Mouse (Mus musculus): ENCODE measurements around the gene Vmn2r19. TPM values are rescaled to one million over a fixed set of nuclear protein-coding genes. Genes with fewer than 3 reads are reported as not detected.
A peak's percentile ranks its signal among the peaks of the same experiment; 100 is the strongest.
"Not testable (repeated sequence)": the region's sequence is repeated elsewhere in the genome, so short reads cannot be mapped to it uniquely, and the experiment has no call there.

Vmn2r19 gene
- polyA plus RNA-seq, 1 experiment from 2014 or later, result not detected

DNA sequence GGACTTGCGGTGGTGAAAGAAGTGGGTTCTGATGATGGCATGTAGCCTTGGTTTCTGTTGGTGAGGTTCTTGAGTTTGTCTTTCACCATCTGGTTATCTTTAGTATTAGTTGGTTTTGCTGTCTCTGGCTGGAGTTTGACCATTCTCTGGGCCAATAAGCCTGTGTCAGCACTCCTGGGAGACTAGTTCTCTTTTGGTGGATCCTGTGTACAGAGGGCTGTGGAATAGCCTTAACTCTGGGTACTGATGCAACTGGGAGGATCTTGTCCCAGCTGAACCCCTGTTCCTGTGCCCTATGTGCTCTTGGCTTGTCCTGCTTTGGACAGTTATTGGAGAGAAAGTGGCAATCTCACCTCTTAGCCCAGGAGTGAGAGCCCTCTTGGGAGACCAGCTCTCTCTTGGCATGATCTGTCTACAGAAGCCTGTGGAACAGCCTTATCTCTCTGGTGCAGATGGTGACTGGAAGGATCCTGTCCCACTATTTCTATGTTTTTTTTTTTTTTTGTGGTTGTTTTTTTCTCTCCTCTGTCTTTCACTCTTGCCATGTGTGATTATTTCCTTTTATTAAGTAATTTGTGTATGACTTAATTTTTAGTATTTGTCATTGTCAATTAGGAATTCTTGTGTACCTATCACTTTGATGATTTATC is 15.3 kb upstream of the Vmn2r19 start:
- no peaks in the 10 kb centered on the region for H3K9me3 ChIP-seq
- no peaks in the 10 kb centered on the region for H3K36me3 ChIP-seq
- H3K27me3 ChIP-seq (replicated peaks), result no peaks in the 10 kb centered on the region
- no peak overlapping the region for H3K27ac ChIP-seq
- no peak overlapping the region for H3K9ac ChIP-seq
- 100% methylated on average over 1 of the region's 1 CpGs for WGBS
- no peak overlapping the region for H3K4me2 ChIP-seq
- peak; percentile 97 for ATAC-seq (ENCODE audit: insufficient read depth, low FRiP score, low read depth)
- no peak overlapping the region for H3K4me3 ChIP-seq (replicated peaks)
- H3K4me1 ChIP-seq, result no peaks in the 10 kb centered on the region

DNA sequence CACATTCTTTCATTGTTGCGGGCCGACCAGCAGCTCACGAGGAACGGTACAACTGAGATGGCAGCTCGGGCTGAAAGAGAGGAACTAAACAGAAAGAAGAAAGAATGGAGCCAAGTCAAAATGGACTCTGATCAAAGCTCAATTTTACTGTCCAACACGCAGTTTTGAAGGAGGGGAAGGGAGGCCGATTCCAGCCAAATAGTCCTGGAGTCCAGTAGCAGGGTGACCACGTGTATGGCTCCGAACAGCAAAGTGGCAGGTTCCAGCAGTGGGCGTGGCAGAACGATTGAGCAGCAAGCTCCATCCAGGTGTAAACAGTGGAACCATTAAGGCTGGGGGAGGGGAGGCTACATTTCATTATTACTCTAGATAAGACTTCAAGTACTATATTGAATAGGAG is 14.6 kb upstream of the Vmn2r19 start:
- H3K9ac ChIP-seq; ATAC-seq (ENCODE audit: insufficient read depth, low FRiP score, low read depth); H3K27me3 ChIP-seq (replicated peaks); H3K36me3 ChIP-seq; H3K9me3 ChIP-seq; H3K4me3 ChIP-seq (replicated peaks); H3K27ac ChIP-seq; H3K4me1 ChIP-seq; H3K4me2 ChIP-seq: not testable (repeated sequence)
- 86% methylated on average over 11 of the region's 11 CpGs for WGBS

DNA sequence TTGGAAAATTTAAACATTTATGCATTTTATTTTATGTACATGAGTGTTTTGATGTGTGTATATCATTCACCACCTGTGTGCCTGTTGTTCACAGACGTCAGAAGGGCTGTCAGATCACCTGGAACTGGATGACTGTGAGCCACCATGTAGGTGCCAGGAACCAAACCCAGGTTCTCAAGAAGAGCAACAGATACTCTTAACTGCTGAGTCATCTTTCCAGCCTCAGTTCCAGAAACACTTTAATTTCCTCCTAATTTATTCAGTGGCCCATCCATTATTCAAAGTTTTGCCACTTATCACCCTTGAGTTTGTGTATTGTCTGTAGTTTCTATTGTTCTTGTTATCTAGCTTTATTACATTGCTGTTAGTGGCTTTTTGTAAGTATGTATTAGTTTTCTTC is 11.4 kb upstream of the Vmn2r19 start:
- Histone ChIP-seq H3K27me3 (replicated peaks) (no peaks in the 10 kb centered on the region), H3K4me2 (no peak overlapping the region), H3K27ac (no peak overlapping the region), H3K36me3 (no peaks in the 10 kb centered on the region), H3K4me3 (replicated peaks) (no peak overlapping the region), H3K9ac (no peak overlapping the region), H3K4me1 (no peaks in the 10 kb centered on the region), H3K9me3 (no peaks in the 10 kb centered on the region)
- WGBS, result 63% methylated on average over 1 of the region's 1 CpGs
- no peak for ATAC-seq (ENCODE audit: insufficient read depth, low FRiP score, low read depth)

DNA sequence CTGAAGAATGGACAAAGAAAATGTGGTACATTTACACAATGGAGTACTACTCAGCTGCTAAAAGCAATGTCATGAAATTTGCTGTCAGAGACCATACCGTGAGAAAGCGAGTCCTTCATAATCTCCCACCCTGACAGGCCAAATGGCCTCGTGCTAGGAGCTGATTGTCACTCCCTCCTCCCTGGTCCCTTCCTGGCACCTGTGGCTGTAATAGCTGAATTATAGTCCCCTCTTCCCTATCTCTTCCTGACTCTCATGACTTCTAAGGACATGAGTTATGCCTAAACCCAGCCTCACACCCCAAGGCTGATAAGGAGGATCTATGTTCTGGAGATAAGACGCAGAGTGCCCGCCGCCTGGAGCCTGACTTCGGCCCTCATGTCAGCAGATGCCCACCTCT is 1.8 kb upstream of the Vmn2r19 start:
- H3K4me3 ChIP-seq (replicated peaks); H3K9me3 ChIP-seq; H3K9ac ChIP-seq; H3K4me2 ChIP-seq; ATAC-seq (ENCODE audit: insufficient read depth, low FRiP score, low read depth); H3K27me3 ChIP-seq (replicated peaks); H3K27ac ChIP-seq; H3K4me1 ChIP-seq; H3K36me3 ChIP-seq: not testable (repeated sequence)
- WGBS, result 77% methylated on average over 7 of the region's 7 CpGs

DNA sequence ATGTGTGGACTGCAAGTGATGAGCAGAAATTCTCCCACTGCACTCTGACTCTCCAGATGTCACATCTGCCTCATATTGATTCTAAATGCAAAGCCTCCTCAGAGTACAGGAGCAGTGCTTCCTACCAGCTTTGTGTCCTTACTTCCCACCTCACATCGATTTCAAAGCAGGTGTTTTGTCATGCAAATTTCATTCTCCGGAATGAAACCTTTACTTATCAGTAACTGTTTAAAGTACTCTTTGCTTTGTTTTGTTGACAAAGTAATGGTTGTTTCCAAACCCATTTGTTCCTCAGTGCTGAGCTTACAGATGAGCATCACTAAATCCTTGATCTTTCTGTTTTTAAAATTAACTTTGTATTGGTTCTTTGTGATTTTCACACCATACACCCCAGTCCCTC is 24.4 kb downstream of the Vmn2r19 start:
- 30% methylated on average over 2 of the region's 2 CpGs for WGBS
- H3K4me3 ChIP-seq (replicated peaks), result no peak overlapping the region
- H3K9ac ChIP-seq, result no peak overlapping the region
- no peak overlapping the region for H3K4me2 ChIP-seq
- ATAC-seq (ENCODE audit: insufficient read depth, low FRiP score, low read depth), result no peak
- no peak overlapping the region for H3K27ac ChIP-seq
- no peaks in the 10 kb centered on the region for H3K27me3 ChIP-seq (replicated peaks)
- H3K4me1 ChIP-seq, result no peaks in the 10 kb centered on the region
- no peaks in the 10 kb centered on the region for H3K36me3 ChIP-seq
- H3K9me3 ChIP-seq, result no peaks in the 10 kb centered on the region

DNA sequence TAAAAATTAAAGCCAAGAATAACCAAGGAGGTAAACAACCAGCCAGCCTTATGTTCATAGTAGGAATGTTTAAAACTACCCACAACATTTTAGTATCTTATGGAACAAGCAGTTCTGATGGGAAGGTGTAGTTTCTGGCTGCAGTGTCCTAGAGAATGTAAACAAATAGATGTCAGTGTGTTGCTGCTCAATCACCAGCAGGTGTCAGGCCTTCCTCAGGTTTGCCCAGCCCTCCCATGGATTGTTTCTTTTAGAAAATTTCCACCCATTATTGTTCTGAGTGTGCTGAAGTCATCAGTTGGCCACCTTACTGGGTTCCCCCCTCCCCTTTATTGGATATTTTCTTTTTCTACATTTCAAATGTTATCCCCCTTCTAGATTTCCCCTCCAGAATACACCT is 32.0 kb downstream of the Vmn2r19 start:
- no peaks in the 10 kb centered on the region for H3K36me3 ChIP-seq
- no peak for ATAC-seq (ENCODE audit: insufficient read depth, low FRiP score, low read depth)
- no peak overlapping the region for H3K27ac ChIP-seq

DNA sequence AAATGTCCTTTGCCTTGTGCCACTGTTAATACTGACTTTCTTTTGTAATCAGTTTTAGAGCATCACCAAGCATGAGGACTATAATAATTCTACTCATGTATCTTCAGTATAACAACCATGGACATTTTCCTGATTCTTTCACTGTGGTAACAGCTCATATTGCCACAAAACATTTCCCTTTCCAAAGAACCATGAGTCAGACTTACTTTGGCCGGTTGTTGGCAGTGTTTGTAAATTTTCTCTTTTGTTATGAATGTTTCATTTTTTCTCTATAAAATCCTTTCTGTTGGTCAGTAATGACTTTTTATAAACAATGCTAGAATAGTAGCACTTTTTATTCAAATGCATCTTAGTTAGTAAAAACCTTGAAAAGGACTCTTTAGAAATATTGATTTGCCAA is 38.0 kb downstream of the Vmn2r19 start:
- Histone ChIP-seq H3K4me2 (no peak overlapping the region), H3K9ac (no peak overlapping the region), H3K27ac (no peak overlapping the region), H3K4me1 (no peaks in the 10 kb centered on the region), H3K4me3 (replicated peaks) (no peak overlapping the region), H3K27me3 (replicated peaks) (no peaks in the 10 kb centered on the region), H3K9me3 (no peaks in the 10 kb centered on the region), H3K36me3 (no peaks in the 10 kb centered on the region)
- ATAC-seq (ENCODE audit: insufficient read depth, low FRiP score, low read depth), result no peak
- 79% methylated on average over 1 of the region's 1 CpGs for WGBS

More for the DNA sequence above, 32.0 kb downstream of the Vmn2r19 start:
- Histone ChIP-seq H3K4me2 (no peak overlapping the region), H3K4me1 (no peaks in the 10 kb centered on the region), H3K27me3 (replicated peaks) (no peaks in the 10 kb centered on the region), H3K9me3 (no peaks in the 10 kb centered on the region), H3K9ac (no peak overlapping the region), H3K4me3 (replicated peaks) (no peak overlapping the region)

Other genes starting within 250 kb of the Vmn2r19 start
- gene Clec4a2, start 201.9 kb upstream of the Vmn2r19 start, polyA plus RNA-seq (2015; fragmentation: Nextera tagmentation; extraction: Ambion mirVana), result 6.2 and 6.4 TPM in 2 replicates
- 0.14 TPM in 1 of 2 replicates, not detected in the other for gene Clec4b2, start 135.4 kb upstream of the Vmn2r19 start, polyA plus RNA-seq (2015; fragmentation: Nextera tagmentation; extraction: Ambion mirVana)
- gene Clec4n, start 78.5 kb upstream of the Vmn2r19 start, polyA plus RNA-seq (2015; fragmentation: Nextera tagmentation; extraction: Ambion mirVana), result 5.0 TPM in 2 replicates
- 0.59 and 0.67 TPM in 2 replicates for gene Clec4d, start 46.2 kb upstream of the Vmn2r19 start, polyA plus RNA-seq (2015; fragmentation: Nextera tagmentation; extraction: Ambion mirVana)
- 0.21 and 0.48 TPM in 2 replicates for gene Clec4e, start 18.5 kb upstream of the Vmn2r19 start, polyA plus RNA-seq (2015; fragmentation: Nextera tagmentation; extraction: Ambion mirVana)
- gene Vmn2r20, start 109.8 kb downstream of the Vmn2r19 start, polyA plus RNA-seq (2015; fragmentation: Nextera tagmentation; extraction: Ambion mirVana), result not detected in 2 replicates
- gene Vmn2r21, start 225.1 kb downstream of the Vmn2r19 start, polyA plus RNA-seq (2015; fragmentation: Nextera tagmentation; extraction: Ambion mirVana), result not detected in 2 replicates